Mouse (Mus musculus) liver, adult 2 months (tissue): ENCODE data around the gene Cfap57.

Source experiments
- CTCF ChIP-seq: fragments of 200-500 bp; IDR thresholded peaks from 2 replicates; pipeline ENCODE4 v1.5.1; 2011; ENCODE audit warnings: low read depth, low read length, control low read depth
- POLR2A ChIP-seq: fragments of 200-500 bp; IDR thresholded peaks from 2 replicates; pipeline ENCODE4 v1.6.1; 2011; ENCODE audit warnings: low read length, control low read depth; ENCODE audit not compliant: insufficient read depth; ENCODE audit errors: extremely low read depth

GRCm38 (mm10) chr4:118615412-118615811, 5.2 kb downstream of the Cfap57 start:
- no peak for TF ChIP-seq POLR2A
- TF ChIP-seq CTCF = no peak
